Comparison of ENCODE assay signal across 19 mouse cellular contexts in genomic region chr10:62062786-62063185, GRCm38 (mm10).
DNase-seq lines count a peak whose midpoint lies in the region; ATAC-seq and TF ChIP-seq lines count a peak whose summit lies in the region.
"Had no signal": no experiment of that assay in that cellular context is flagged by ENCODE, and none has a peak within 500 bp of the region (broad histone marks: within the 10 kb centered on the region; RNA-seq: fewer than 3 reads in every experiment).

No protein-coding gene starts in this region.

- no peaks in the 10 kb centered on the region for H3K9me3 ChIP-seq in midbrain, embryonic 11.5 days (ENCODE audit: control insufficient read depth, low read length)
- no peaks in the 10 kb centered on the region for H3K9me3 ChIP-seq in midbrain, embryonic 14.5 days (ENCODE audit: control insufficient read depth, low read length)
- H3K9me3 ChIP-seq in ES-E14 (ENCODE audit: control insufficient read depth, insufficient read depth, low read depth, low read length), result no peaks in the 10 kb centered on the region
- no peaks in the 10 kb centered on the region for H3K9me3 ChIP-seq in stomach, postnatal 0 days (ENCODE audit: control insufficient read depth, low read length)
- H3K9me3 ChIP-seq: embryonic facial prominence, embryonic 12.5 days; limb, embryonic 13.5 days had no signal

- no peaks in the 10 kb centered on the region for H3K36me3 ChIP-seq in midbrain, embryonic 11.5 days (ENCODE audit: control insufficient read depth, insufficient read depth, low read length)
- no peaks in the 10 kb centered on the region for H3K36me3 ChIP-seq in midbrain, embryonic 14.5 days (ENCODE audit: control insufficient read depth, insufficient read depth, low read length)
- H3K36me3 ChIP-seq in ES-E14 (ENCODE audit: control insufficient read depth, insufficient read depth, low read length, poor library complexity, severe bottlenecking), result no peaks in the 10 kb centered on the region
- no peaks in the 10 kb centered on the region for H3K36me3 ChIP-seq in stomach, postnatal 0 days (ENCODE audit: control insufficient read depth, insufficient read depth, low read length)
- H3K36me3 ChIP-seq: embryonic facial prominence, embryonic 12.5 days; limb, embryonic 13.5 days had no signal

- no peak overlapping the region for H3K27ac ChIP-seq in layer of hippocampus, adult 2 months
- H3K27ac ChIP-seq in midbrain, embryonic 11.5 days (ENCODE audit: low read depth, low read length), result no peak overlapping the region
- H3K27ac ChIP-seq in midbrain, embryonic 14.5 days (replicated peaks; ENCODE audit: low read depth, low read length), result no peak overlapping the region
- H3K27ac ChIP-seq in ES-E14 (ENCODE audit: insufficient read depth, low read depth, low read length, poor library complexity, severe bottlenecking), result no peak overlapping the region
- no peak overlapping the region for H3K27ac ChIP-seq in stomach, postnatal 0 days (replicated peaks)
- H3K27ac ChIP-seq: embryonic facial prominence, embryonic 12.5 days; limb, embryonic 13.5 days had no signal

- no peak overlapping the region for H3K4me2 ChIP-seq in midbrain, embryonic 11.5 days
- no peak overlapping the region for H3K4me2 ChIP-seq in midbrain, embryonic 14.5 days (ENCODE audit: low read length)
- no peak overlapping the region for H3K4me2 ChIP-seq in stomach, postnatal 0 days (replicated peaks; ENCODE audit: low read depth)
- H3K4me2 ChIP-seq: embryonic facial prominence, embryonic 12.5 days; limb, embryonic 13.5 days had no signal

- no peaks in the 10 kb centered on the region for H3K27me3 ChIP-seq in midbrain, embryonic 11.5 days (ENCODE audit: control insufficient read depth, insufficient read depth, low read length)
- no peaks in the 10 kb centered on the region for H3K27me3 ChIP-seq in midbrain, embryonic 14.5 days (ENCODE audit: control insufficient read depth, insufficient read depth, low read length)
- no peaks in the 10 kb centered on the region for H3K27me3 ChIP-seq in stomach, postnatal 0 days (ENCODE audit: control insufficient read depth, insufficient read depth, low read length)
- H3K27me3 ChIP-seq: embryonic facial prominence, embryonic 12.5 days; limb, embryonic 13.5 days had no signal

- no peak overlapping the region for H3K9ac ChIP-seq in midbrain, embryonic 11.5 days (ENCODE audit: low read length)
- no peak overlapping the region for H3K9ac ChIP-seq in midbrain, embryonic 14.5 days (replicated peaks; ENCODE audit: low read length)
- H3K9ac ChIP-seq in ES-E14 (ENCODE audit: insufficient read depth, low read depth, low read length, poor library complexity, severe bottlenecking), result no peak overlapping the region
- no peak overlapping the region for H3K9ac ChIP-seq in stomach, postnatal 0 days (ENCODE audit: low read length)
- H3K9ac ChIP-seq: embryonic facial prominence, embryonic 12.5 days; limb, embryonic 13.5 days had no signal

- in situ Hi-C loops in ES-E14 (cut with MboI; ENCODE audit: low sequenced_read_pairs in 2 of 2, unreplicated experiment in 2 of 2), result no loop called here

- DNase-seq in layer of hippocampus, adult 2 months (ENCODE audit: low spot score in 2 of 2), result no peak
- no peak for DNase-seq in layer of hippocampus, adult 18-20 months (ENCODE audit: low spot score in 2 of 2)
- peak; percentile 51 for DNase-seq in midbrain, embryonic 11.5 days (ENCODE audit: low spot score, missing footprints)
- DNase-seq in midbrain, embryonic 14.5 days, result no peak
- DNase-seq in ES-E14 (ENCODE audit: low read depth, low spot score), result peak; percentile 57
- DNase-seq in stomach, postnatal 0 days (ENCODE audit: low spot score), result no peak
- DNase-seq in Muller cell, postnatal 12 days (ENCODE audit: inconsistent ontology term), result no peak
- DNase-seq: B cell, adult 2 months; cerebellum, adult 9-10 months; gastrocnemius, postnatal 36 days; kidney, postnatal 4 days; right cerebral cortex, postnatal 14 days; spleen, adult 18-20 months had no signal

- H3K4me1 ChIP-seq in midbrain, embryonic 11.5 days (ENCODE audit: control insufficient read depth, insufficient read depth, low read length), result no peaks in the 10 kb centered on the region
- peaks cover 4% of the 10 kb centered on the region; the same call in 1 of the 2 replicates for H3K4me1 ChIP-seq in midbrain, embryonic 14.5 days (ENCODE audit: control insufficient read depth, insufficient read depth, low read length)
- peaks cover 11 to 23% of the 10 kb centered on the region in 2 experiments for H3K4me1 ChIP-seq in ES-E14 (ENCODE audit: control insufficient read depth in 2 of 2, insufficient read depth in 2 of 2, low read length in 2 of 2, poor library complexity in 1 of 2)
- H3K4me1 ChIP-seq in stomach, postnatal 0 days (replicated peaks; ENCODE audit: control insufficient read depth, insufficient read depth), result no peaks in the 10 kb centered on the region; the same call in 1 of the 2 replicates

- TF ChIP-seq CTCF in layer of hippocampus, adult 2 months (conservative IDR thresholded peaks at IDR 0.05), result peak; percentile 31
- peak; percentile 36; the same call in 1 of the 2 replicates for TF ChIP-seq CTCF in stomach, postnatal 0 days (IDR thresholded peaks at IDR 0.05; ENCODE audit: low read depth)

- ATAC-seq in midbrain, embryonic 11.5 days (ENCODE audit: low FRiP score), result no peak
- no peak for ATAC-seq in midbrain, embryonic 14.5 days (ENCODE audit: low FRiP score, low TSS enrichment)
- ATAC-seq in stomach, postnatal 0 days (ENCODE audit: low FRiP score, low TSS enrichment), result no peak
- ATAC-seq: forebrain, embryonic 14.5 days; inflammation-experienced regulatory T-cells, adult 6 months; midbrain, embryonic 16.5 days had no signal

- WGBS in midbrain, embryonic 11.5 days, result 59% methylated on average over 5 of the region's 5 CpGs
- 67% methylated on average over 5 of the region's 5 CpGs for WGBS in midbrain, embryonic 14.5 days
- 71% methylated on average over 5 of the region's 5 CpGs for WGBS in stomach, postnatal 0 days

- H3K4me3 ChIP-seq in layer of hippocampus, adult 2 months, result no peak overlapping the region
- no peak overlapping the region for H3K4me3 ChIP-seq in midbrain, embryonic 11.5 days (ENCODE audit: low read depth, low read length)
- H3K4me3 ChIP-seq in midbrain, embryonic 14.5 days (replicated peaks; ENCODE audit: low read depth, low read length), result no peak overlapping the region
- no peak overlapping the region for H3K4me3 ChIP-seq in ES-E14 (ENCODE audit: insufficient read depth in 1 of 2, low read depth in 1 of 2, low read length in 2 of 2, poor library complexity in 1 of 2, severe bottlenecking in 1 of 2)
- no peak overlapping the region for H3K4me3 ChIP-seq in stomach, postnatal 0 days (ENCODE audit: low read depth, low read length)
- H3K4me3 ChIP-seq: embryonic facial prominence, embryonic 12.5 days; erythroblast, embryonic 14.5 days; limb, embryonic 13.5 days had no signal

- no peak for TF ChIP-seq EP300 in stomach, postnatal 0 days (optimal IDR thresholded peaks at IDR 0.05)

TF ChIP-seq in ES-E14, 5 proteins besides CTCF, POLR2A, EP300 and RAD21:
- TF ChIP-seq ZNF384 (IDR thresholded peaks at IDR 0.05; ENCODE audit: low read depth, low read length), result no peak
- TF ChIP-seq HCFC1 (IDR thresholded peaks at IDR 0.05; ENCODE audit: borderline replicate concordance, insufficient read depth, low read length), result no peak
- no peak for TF ChIP-seq ZC3H11A (IDR thresholded peaks at IDR 0.05; ENCODE audit: borderline replicate concordance, low read depth, low read length)
- no peak for TF ChIP-seq MAFK (IDR thresholded peaks at IDR 0.05; ENCODE audit: insufficient read depth, low read depth, low read length)
- no peak for TF ChIP-seq CHD2 (IDR thresholded peaks at IDR 0.05; ENCODE audit: low read depth, low read length)

Comparison
In these comparisons a context has a peak if more than half of its experiments do, and no peak if none do; other contexts are left out.
1. DNase-seq: peak in midbrain, embryonic 11.5 days (single experiment) and ES-E14 (single experiment); none in layer of hippocampus, adult 2 months (0 of 2), layer of hippocampus, adult 18-20 months (0 of 2), midbrain, embryonic 14.5 days (single experiment), stomach, postnatal 0 days (single experiment) and Muller cell, postnatal 12 days (single experiment).